Mouse (Mus musculus) megakaryocyte, embryonic 14.5 days (primary cell): ENCODE results near the gene Tfpt.

ENCODE experiments used
- FLI1 ChIP-seq: IDR thresholded peaks from 2 replicates; pipeline ENCODE4 v1.6.1; 2012; ENCODE audit warnings: low read length, inconsistent platforms, mixed read lengths
- GATA1 ChIP-seq: IDR thresholded peaks from 3 replicates; pipeline ENCODE4 v1.6.1; 2012; ENCODE audit warnings: mixed read lengths, low read length, inconsistent platforms, borderline replicate concordance

GRCm38 (mm10) chr7:3677342-3677741 is 47.6 kb upstream of the Tfpt start, which contains the start of gene Tmc4:
- TF ChIP-seq GATA1 (no peak), FLI1 (no peak)
